Mouse (Mus musculus) adrenal gland, adult 2 months (tissue): ENCODE results near the gene Uchl4. TPM values are rescaled to one million over a fixed set of nuclear protein-coding genes. Genes with fewer than 3 reads are reported as not detected.

Experiments
- DNase-seq: peaks from one replicate; pipeline ENCODE4 v3.0.0; 2021
- microRNA-seq, 2 experiments: library from miRNA; unstranded; fragments of <30 nt; microRNA quantifications; one replicate each; pipeline ENCODE4 v1.2.0; 2021
- polyA plus RNA-seq: library from polyadenylated mRNA; depleted of rRNA; stranded (reverse); fragments of >200 nt; gene quantifications from 2 replicates; pipeline ENCODE4 v1.2.3, GENCODE M21; 2012; rRNA removed
- total RNA-seq, 2 experiments: library from RNA; stranded (reverse); gene quantifications; 2 replicates each; pipeline ENCODE4 v1.2.3; 2021

The Uchl4 gene
- total and polyA plus RNA-seq, 3 experiments, result 1.8 to 2.2 TPM; not detected in 1

GRCm38 (mm10) chr9:64274291-64274690, 39.3 kb downstream of the Uchl4 start:
- no peak for DNase-seq

- DNase-seq, result no peak
Observed at GRCm38 (mm10) chr9:64274919-64275318, 39.9 kb downstream of the Uchl4 start.

DNA sequence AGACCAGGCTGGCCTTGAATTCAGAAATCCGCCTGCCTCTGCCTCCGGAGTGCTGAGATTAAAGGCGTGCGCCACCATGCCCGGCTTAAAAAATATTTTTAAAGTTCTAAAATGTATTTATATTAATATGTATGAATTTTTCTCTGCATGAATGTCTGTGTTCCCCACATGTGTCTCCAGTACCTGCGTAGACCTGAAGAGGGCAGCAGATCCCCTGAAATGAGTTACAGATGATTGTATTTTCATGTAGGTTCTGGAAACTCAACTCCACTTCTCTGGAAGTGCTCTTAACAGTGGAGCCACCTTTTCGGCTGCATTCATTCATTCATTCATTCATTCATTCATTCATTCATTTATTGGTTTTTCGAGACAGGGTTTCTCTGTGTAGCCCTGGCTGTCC, 42.7 kb downstream of the Uchl4 start:
- DNase-seq, result peak; percentile 59

DNA sequence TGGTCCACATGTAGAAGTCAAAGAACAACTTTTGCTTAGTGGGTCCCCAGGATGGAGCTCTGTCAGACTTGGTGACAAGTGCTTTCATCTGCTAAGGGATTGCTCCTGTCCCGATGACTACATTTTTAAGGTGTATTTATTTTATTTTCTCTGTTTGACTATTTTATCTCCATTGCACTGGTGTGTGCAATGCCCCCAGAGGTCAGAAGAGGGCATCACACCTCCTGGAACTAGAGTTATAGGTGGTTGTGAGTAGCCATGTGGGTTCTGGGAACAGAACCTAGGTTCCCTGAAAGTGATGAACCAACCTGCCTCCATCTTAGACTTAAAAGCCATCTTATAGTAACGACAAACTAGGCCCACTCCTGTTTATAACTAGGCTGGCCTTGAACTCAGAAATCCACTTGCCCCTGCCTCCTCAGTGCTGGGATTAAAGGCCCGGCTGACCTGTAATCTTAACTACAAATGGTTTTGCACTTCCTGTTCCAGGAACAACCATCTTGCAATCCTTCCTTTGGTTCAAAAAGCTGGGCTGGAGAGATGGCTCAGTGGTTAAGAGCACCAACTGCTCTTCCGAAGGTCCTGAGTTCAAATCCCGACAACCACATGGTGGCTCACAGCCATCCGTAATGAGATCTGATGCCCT, 43.8 kb downstream of the Uchl4 start:
- no peak for DNase-seq

GRCm38 (mm10) chr9:64281105-64281780, 46.2 kb downstream of the Uchl4 start, which contains the start of gene Tipin:
TSS of gene Tipin (plus strand) at chr9:64281581.
- DNase-seq, result peak; percentile 96

DNA sequence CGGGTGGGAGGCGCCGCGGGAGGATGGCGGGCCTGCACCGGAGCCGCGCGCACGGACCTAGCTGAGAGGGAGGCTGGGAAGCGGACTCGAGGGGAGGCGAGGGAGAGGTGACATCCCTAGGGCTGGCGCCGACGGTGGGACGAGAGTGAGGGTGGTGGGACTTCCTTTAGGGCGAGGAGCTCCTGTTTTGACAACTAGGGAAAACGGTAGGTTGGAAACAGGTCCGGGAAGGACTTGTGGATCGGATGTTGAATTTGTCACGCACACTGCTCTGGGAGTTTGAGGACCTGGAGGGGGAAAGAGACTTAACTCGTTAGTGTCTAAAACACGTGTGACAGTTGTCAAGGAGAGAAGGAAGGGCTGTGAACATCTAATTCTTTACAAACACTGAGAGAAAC, 46.8 kb downstream of the Uchl4 start:
- no peak for DNase-seq

DNA sequence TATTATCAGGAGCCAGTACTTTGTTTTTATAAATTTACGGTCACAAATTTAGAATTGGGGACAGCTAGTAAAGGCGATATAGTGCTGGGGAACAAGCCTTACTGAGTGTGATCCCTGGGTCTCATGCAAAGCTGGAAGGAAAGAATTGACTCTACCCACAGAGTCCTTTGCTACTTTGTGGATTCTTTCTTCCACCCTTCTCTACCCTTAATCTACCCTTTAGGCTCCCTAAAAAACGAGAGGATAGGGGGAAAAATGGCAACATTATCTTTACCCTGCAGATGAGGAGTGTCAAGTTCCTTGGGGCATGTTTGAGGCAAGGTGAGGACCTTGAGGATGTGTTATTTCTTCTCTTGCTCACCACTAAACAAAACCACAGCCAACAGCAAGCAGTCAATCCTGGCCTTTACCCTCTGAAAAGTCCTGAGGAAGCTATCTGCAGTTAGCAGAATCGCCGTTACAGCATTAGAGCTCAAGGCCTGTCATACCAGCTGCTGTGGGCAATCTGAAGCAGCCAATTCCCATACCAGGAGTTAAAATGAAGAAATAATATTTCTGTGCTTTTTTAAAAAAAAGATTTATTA, 47.5 kb downstream of the Uchl4 start:
- DNase-seq, result no peak

Small RNA genes within 50 kb of the gene (microRNA-seq; reads per million reads assigned to microRNA genes)
- 0 reads per million in 2 experiments for gene Gm24106

Other genes with a start within 250 kb of the Uchl4 start
- gene Smad6, start 213.1 kb upstream of the Uchl4 start, total RNA-seq, result 10 to 100 TPM in 1 of 2 experiments, 1 to 10 TPM in 1; 6.0 to 12.9 TPM
- gene Smad6, start 213.1 kb upstream of the Uchl4 start, polyA plus RNA-seq, result 43.4 and 52.4 TPM in 2 replicates
- gene Lctl, start 118.1 kb upstream of the Uchl4 start, total RNA-seq, result under 1 TPM; 0.55 to 0.72 TPM
- gene Lctl, start 118.1 kb upstream of the Uchl4 start, polyA plus RNA-seq, result 6.9 and 10.6 TPM in 2 replicates
- 1 to 10 TPM; 2.1 to 5.4 TPM for gene Zwilch, start 62.1 kb upstream of the Uchl4 start, total RNA-seq
- gene Zwilch, start 62.1 kb upstream of the Uchl4 start, polyA plus RNA-seq, result 0.50 and 0.55 TPM in 2 replicates
- gene Rpl4, start 61.8 kb upstream of the Uchl4 start, total RNA-seq, result 1,000 to 10,000 TPM in 1 of 2 experiments, 100 to 1,000 TPM in 1; 966 to 1,016 TPM
- gene Rpl4, start 61.8 kb upstream of the Uchl4 start, polyA plus RNA-seq, result 83.8 and 120 TPM in 2 replicates
- gene Snapc5, start 55.9 kb upstream of the Uchl4 start, total RNA-seq, result 10 to 100 TPM; 26.0 to 28.5 TPM
- gene Snapc5, start 55.9 kb upstream of the Uchl4 start, polyA plus RNA-seq, result 2.1 and 2.2 TPM in 2 replicates
- gene Map2k1, start 18.4 kb downstream of the Uchl4 start, total RNA-seq, result 100 to 1,000 TPM in 1 of 2 experiments, 10 to 100 TPM in 1; 64.3 to 103 TPM
- gene Map2k1, start 18.4 kb downstream of the Uchl4 start, polyA plus RNA-seq, result 29.1 and 34.1 TPM in 2 replicates
- gene Tipin, start 46.4 kb downstream of the Uchl4 start, total RNA-seq, result 10 to 100 TPM; 10.2 to 27.9 TPM
- 0.19 and 0.48 TPM in 2 replicates for gene Tipin, start 46.4 kb downstream of the Uchl4 start, polyA plus RNA-seq
- gene Dis3l, start 106.1 kb downstream of the Uchl4 start, total RNA-seq, result 10 to 100 TPM; 21.7 to 22.4 TPM
- 42.8 and 47.8 TPM in 2 replicates for gene Dis3l, start 106.1 kb downstream of the Uchl4 start, polyA plus RNA-seq
- 1 to 10 TPM in 1 of 2 experiments, under 1 TPM in 1; 0.43 to 1.2 TPM for gene Megf11, start 150.4 kb downstream of the Uchl4 start, total RNA-seq
- gene Megf11, start 150.4 kb downstream of the Uchl4 start, polyA plus RNA-seq, result 1.2 and 1.7 TPM in 2 replicates